Mouse (Mus musculus): ENCODE data around the gene Tmem259.
A peak's percentile ranks its signal among the peaks of the same experiment; 100 is the strongest.

The Tmem259 gene

DNA sequence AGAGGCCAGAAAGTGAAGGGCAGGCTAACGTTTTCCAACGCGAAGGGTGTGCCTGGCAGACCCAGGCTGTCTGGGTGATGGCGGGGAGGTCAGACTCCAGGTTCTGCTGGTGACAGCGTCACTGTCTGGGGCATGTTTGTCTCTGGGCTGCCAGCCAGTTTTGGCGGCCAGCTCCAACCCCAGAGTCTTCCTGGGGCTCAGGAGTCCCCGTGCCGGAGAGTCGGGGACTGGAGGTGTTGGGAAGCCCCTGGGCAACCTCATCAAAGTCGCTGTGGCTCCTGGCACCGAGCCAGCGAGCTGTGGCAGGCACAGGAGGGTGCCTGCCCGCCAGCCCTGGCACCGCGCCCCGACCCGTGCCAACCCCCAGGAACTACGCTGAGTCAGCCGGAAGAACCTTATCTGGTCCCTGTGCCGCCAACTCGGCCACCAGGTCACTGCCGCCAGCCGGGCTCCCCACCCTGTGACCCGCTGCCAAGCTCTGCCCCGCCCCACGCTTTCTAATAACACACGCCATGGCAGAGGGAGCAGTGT is 47.2 kb downstream of the Tmem259 start:
- Histone ChIP-seq H3K9me3 (ENCODE audit: low read length) (no peaks in the 10 kb centered on the region), H3K27me3 (ENCODE audit: insufficient read depth, low read length) (no peaks in the 10 kb centered on the region; the same call in 1 of the 2 replicates), H3K36me3 (ENCODE audit: insufficient read depth, low read length) (peaks cover 2% of the 10 kb centered on the region; the same call in 1 of the 2 replicates), H3K4me1 (replicated peaks; ENCODE audit: low read depth, low read length) (peaks cover 66% of the 10 kb centered on the region), H3K4me3 (replicated peaks; ENCODE audit: low read length) (peak overlapping the region; percentile 70)
- TF ChIP-seq POU5F1 (IDR thresholded peaks at IDR 0.05; ENCODE audit: borderline replicate concordance, low read length) = no peak
- no peak for TF ChIP-seq NANOG (IDR thresholded peaks at IDR 0.05; ENCODE audit: borderline replicate concordance, low read length)
- no peak for TF ChIP-seq CTCF (conservative IDR thresholded peaks at IDR 0.05; ENCODE audit: low read length)

DNA sequence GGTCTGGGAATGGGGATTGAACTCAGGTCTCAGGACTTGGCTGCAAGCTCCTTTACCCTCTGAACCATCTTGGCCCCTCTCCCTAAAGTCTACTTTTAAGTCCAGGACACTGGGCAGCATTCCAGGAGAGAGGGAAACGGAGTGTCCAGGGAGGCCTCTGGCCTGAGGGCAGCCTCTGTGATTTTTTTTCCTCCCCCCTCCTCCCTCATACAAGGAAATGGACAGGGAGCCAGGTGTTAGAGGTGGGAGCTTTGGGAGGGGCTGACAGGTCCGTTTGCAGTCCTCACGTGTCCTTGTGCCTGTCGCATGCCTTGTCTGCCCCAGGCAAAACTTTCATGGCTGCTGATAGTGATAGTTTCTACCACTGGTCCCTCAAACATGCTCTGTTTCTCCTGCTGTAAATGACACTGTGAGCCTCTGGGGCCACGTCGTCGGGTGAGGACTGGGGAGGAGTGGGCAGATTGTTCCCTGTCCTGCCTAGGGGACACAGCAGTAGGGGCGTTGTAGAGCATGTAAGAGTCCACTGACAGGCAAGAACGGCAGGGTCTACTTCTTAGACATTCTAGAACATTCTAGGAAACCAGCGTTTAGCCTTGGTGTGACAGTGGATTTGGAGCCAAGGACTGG is 47.7 kb downstream of the Tmem259 start:
- H3K9me3 ChIP-seq (ENCODE audit: low read length) = no peaks in the 10 kb centered on the region
- peaks cover 6% of the 10 kb centered on the region; the same call in 1 of the 2 replicates for H3K36me3 ChIP-seq (ENCODE audit: insufficient read depth, low read length)
- peak overlapping the region; percentile 70 for H3K4me3 ChIP-seq (replicated peaks; ENCODE audit: low read length)
- H3K27me3 ChIP-seq (ENCODE audit: insufficient read depth, low read length) = no peaks in the 10 kb centered on the region; the same call in 1 of the 2 replicates
- no peak for TF ChIP-seq NANOG (IDR thresholded peaks at IDR 0.05; ENCODE audit: borderline replicate concordance, low read length)
- no peak for TF ChIP-seq CTCF (conservative IDR thresholded peaks at IDR 0.05; ENCODE audit: low read length)
- TF ChIP-seq POU5F1 (IDR thresholded peaks at IDR 0.05; ENCODE audit: borderline replicate concordance, low read length) = no peak
- H3K4me1 ChIP-seq (replicated peaks; ENCODE audit: low read depth, low read length) = peaks cover 67% of the 10 kb centered on the region

DNA sequence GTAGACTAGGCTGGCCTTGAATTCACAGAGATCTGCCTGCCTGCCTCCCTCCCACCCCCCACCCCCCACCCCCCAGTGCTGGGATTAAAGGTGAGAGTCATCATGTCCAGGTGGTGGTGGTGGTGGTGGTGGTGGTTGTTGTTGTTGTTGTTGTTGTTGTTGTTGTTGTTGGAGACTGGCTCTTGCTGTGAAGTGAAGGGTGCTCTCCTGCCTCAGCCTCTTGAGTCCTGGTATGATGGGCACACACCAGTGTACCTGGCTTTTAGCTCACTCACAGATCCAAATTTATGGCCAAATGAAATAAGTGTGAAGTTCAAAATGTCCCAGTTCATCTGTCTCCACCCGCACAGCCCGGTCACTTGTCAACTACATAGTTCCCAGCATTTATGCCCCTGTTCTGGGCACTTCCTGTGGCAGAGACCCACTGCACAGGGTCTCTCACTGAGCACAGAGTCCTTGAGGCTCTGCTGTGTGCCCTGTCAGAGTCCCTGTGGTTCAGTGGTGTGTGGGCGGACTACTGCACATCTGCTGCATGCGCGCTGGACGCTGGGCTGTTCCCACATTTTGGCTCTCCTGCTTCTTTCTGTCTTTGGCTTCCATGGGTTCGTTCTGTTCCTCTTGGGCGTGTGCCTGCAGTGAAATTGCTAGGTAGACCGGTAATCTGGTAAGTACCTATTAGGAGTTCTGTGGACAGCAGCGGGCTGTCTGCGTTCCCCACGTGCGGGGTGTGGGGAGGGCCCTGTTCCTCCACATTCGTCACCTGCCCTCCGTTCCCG is 49.1 kb downstream of the Tmem259 start:
- Histone ChIP-seq H3K36me3 (ENCODE audit: insufficient read depth, low read length) (peaks cover 14% of the 10 kb centered on the region; the same call in 1 of the 2 replicates), H3K4me3 (replicated peaks; ENCODE audit: low read length) (peak overlapping the region; percentile 46; the same call in 1 of the 2 replicates), H3K4me1 (replicated peaks; ENCODE audit: low read depth, low read length) (peaks cover 67% of the 10 kb centered on the region), H3K27me3 (ENCODE audit: insufficient read depth, low read length) (peaks cover 3% of the 10 kb centered on the region; the same call in 1 of the 2 replicates), H3K9me3 (ENCODE audit: low read length) (0 out of 2 replicates have a peak, but pooled peaks cover 2% of the 10 kb centered on the region)
- TF ChIP-seq CTCF (conservative IDR thresholded peaks at IDR 0.05; ENCODE audit: low read length) = no peak
- no peak for TF ChIP-seq POU5F1 (IDR thresholded peaks at IDR 0.05; ENCODE audit: borderline replicate concordance, low read length)
- no peak for TF ChIP-seq NANOG (IDR thresholded peaks at IDR 0.05; ENCODE audit: borderline replicate concordance, low read length)

DNA sequence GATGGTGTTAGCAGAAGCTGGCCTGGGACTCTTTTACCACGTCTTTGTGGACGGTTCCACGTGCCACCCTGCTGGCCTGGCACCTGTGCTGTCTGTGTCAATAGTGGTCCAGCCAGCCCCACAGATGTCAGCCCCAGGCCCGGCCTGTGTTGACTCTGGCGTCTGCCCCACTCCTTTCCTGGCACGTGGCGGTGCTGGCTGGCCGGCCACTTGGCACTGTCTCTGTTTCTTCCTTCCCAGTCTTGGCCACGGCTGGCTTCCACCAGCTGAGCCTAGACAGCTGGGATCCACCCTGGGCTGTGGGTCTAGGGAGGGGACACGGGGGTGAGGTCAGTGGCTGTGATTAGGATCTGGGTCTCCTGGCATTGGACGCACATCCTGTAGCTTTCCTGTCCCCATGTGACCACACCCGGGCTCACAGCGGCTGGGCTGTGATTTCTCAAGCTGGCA is 49.8 kb downstream of the Tmem259 start:
- peaks cover 9% of the 10 kb centered on the region for H3K27me3 ChIP-seq (ENCODE audit: insufficient read depth, low read length)
- TF ChIP-seq POU5F1 (IDR thresholded peaks at IDR 0.05; ENCODE audit: borderline replicate concordance, low read length) (no peak), CTCF (conservative IDR thresholded peaks at IDR 0.05; ENCODE audit: low read length) (no peak), NANOG (IDR thresholded peaks at IDR 0.05; ENCODE audit: borderline replicate concordance, low read length) (no peak)
- H3K9me3 ChIP-seq (ENCODE audit: low read length) = 0 out of 2 replicates have a peak, but pooled peaks cover 2% of the 10 kb centered on the region
- peaks cover 66% of the 10 kb centered on the region for H3K4me1 ChIP-seq (replicated peaks; ENCODE audit: low read depth, low read length)
- no peak overlapping the region for H3K4me3 ChIP-seq (replicated peaks; ENCODE audit: low read length)
- peaks cover 14% of the 10 kb centered on the region; the same call in 1 of the 2 replicates for H3K36me3 ChIP-seq (ENCODE audit: insufficient read depth, low read length)

DNA sequence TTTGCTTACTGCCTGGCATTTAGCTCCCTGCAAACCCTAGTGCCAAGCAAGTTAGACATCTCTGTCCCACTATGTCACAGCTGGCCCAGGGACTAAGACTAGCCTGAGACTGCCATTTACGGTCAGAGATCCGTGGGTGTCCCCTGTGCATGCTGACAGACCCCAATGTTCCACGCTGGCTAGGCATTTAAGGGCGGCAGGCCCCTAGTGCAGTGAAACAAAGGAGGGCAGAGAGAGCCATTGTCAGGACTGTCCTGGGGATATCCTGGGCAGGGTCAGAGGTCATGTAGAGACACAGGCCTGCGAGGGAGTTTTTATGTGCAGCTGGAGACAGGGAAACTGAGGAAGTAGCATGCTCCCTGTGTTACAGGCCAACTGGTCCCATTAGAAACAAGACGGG is 50.3 kb downstream of the Tmem259 start:
- H3K4me3 ChIP-seq (replicated peaks; ENCODE audit: low read length) = no peak overlapping the region
- TF ChIP-seq POU5F1 (IDR thresholded peaks at IDR 0.05; ENCODE audit: borderline replicate concordance, low read length) (no peak), NANOG (IDR thresholded peaks at IDR 0.05; ENCODE audit: borderline replicate concordance, low read length) (no peak), CTCF (conservative IDR thresholded peaks at IDR 0.05; ENCODE audit: low read length) (no peak)
- H3K4me1 ChIP-seq (replicated peaks; ENCODE audit: low read depth, low read length) = peaks cover 66% of the 10 kb centered on the region
- H3K27me3 ChIP-seq (ENCODE audit: insufficient read depth, low read length) = peaks cover 12% of the 10 kb centered on the region
- H3K9me3 ChIP-seq (ENCODE audit: low read length) = 0 out of 2 replicates have a peak, but pooled peaks cover 2% of the 10 kb centered on the region
- peaks cover 14% of the 10 kb centered on the region; the same call in 1 of the 2 replicates for H3K36me3 ChIP-seq (ENCODE audit: insufficient read depth, low read length)

DNA sequence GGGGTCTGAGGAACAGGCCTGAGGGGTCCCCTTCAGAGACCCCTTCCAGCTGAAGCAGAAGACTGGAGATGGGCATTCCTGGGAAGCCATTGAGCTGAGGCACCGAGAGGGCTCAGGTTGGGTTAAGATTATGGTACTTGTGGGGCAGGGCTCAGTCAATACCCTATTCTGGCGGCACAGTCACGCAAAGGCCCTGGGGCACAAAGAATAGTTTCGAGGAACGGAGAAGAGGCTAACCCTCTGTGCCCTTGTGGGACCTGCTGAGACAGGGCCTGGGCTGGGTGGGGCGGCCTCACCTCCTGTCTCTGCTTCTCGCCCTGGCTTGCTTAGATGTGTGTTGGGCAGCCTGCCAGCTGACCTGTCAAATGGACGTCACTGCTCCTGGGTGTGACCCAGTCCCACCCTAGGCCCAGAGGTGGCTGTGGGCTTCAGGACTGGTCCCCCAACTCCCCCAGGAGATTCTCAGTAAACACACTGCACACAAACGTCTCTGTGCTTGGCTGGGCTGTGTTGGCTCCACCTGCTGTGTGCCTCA is 50.9 kb downstream of the Tmem259 start:
- TF ChIP-seq NANOG (IDR thresholded peaks at IDR 0.05; ENCODE audit: borderline replicate concordance, low read length) (no peak), CTCF (conservative IDR thresholded peaks at IDR 0.05; ENCODE audit: low read length) (no peak), POU5F1 (IDR thresholded peaks at IDR 0.05; ENCODE audit: borderline replicate concordance, low read length) (no peak)
- peaks cover 14% of the 10 kb centered on the region; the same call in 1 of the 2 replicates for H3K36me3 ChIP-seq (ENCODE audit: insufficient read depth, low read length)
- peaks cover 17% of the 10 kb centered on the region for H3K27me3 ChIP-seq (ENCODE audit: insufficient read depth, low read length)
- H3K4me1 ChIP-seq (replicated peaks; ENCODE audit: low read depth, low read length) = peaks cover 66% of the 10 kb centered on the region
- H3K9me3 ChIP-seq (ENCODE audit: low read length) = 0 out of 2 replicates have a peak, but pooled peaks cover 2% of the 10 kb centered on the region
- H3K4me3 ChIP-seq (replicated peaks; ENCODE audit: low read length) = no peak overlapping the region

DNA sequence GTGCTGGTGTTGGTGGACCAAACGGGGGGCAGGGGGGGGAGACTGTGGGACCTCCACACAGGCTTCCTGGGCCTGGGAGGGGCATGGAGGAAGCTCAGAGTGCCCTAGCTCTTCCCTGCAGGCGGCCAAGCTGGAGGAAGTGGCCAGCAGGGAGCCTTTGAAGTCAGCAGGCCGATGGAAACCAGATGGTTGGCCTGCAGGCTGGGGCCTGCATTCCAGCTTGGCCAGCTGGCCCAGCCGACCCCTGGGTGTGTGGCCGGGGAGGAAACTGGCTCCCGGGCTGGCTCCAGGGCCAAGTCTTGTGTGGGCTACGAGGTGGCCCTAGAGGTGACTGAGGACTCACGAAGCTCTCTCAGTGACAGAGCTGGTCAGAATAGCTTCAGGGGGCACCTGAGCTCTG is 51.4 kb downstream of the Tmem259 start:
- Histone ChIP-seq H3K36me3 (ENCODE audit: insufficient read depth, low read length) (peaks cover 14% of the 10 kb centered on the region; the same call in 1 of the 2 replicates), H3K4me1 (replicated peaks; ENCODE audit: low read depth, low read length) (peaks cover 66% of the 10 kb centered on the region), H3K4me3 (replicated peaks; ENCODE audit: low read length) (no peak overlapping the region), H3K27me3 (ENCODE audit: insufficient read depth, low read length) (peaks cover 21% of the 10 kb centered on the region), H3K9me3 (ENCODE audit: low read length) (0 out of 2 replicates have a peak, but pooled peaks cover 2% of the 10 kb centered on the region)
- TF ChIP-seq POU5F1 (IDR thresholded peaks at IDR 0.05; ENCODE audit: borderline replicate concordance, low read length) = no peak
- TF ChIP-seq NANOG (IDR thresholded peaks at IDR 0.05; ENCODE audit: borderline replicate concordance, low read length) = no peak
- no peak for TF ChIP-seq CTCF (conservative IDR thresholded peaks at IDR 0.05; ENCODE audit: low read length)
